Mouse (Mus musculus): Measurements from ENCODE around the gene Actb.

The Actb gene

DNA sequence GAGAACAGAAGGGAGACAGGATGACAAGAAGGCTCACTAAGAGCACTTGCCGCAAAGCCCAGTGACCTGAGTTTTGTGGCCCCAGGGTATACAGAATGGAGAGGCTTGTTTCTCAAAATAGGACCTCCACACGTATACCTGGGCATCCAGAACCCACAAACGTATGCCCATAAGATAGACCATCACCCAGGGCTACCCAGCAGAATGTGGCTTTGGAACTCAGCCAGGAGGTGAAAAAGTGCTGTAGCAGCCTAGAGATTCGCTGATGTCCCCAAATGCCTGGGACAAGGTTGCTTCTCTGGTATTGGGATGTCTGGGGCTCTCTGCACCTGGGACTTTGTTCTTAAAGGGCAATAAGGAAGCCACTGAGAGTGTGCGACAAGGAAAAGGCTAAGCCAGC is 15.7 kb upstream of the Actb start:
- DNase-seq (ENCODE audit: low spot score in 2 of 2) = no peak

DNA sequence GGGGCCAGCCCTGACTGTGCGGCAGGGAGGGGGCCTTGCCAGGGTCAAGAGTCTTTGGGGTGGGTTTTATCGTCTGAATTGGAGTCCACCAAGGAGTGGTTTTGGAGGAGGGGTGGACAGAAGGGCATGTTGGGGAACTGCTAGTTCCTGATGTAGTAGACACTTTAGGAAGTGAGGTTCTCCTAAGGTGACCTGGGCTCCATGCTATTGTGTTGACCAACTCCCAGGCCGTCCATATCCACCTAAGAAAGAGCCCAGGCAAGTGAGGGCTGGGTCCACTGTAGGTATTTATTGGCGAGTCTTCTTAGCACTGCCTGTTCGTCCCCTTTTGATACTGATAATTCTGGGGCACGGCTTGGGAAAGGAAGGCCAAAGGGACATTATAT is 14.5 kb upstream of the Actb start:
- DNase-seq (ENCODE audit: low spot score in 2 of 2) = no peak

DNA sequence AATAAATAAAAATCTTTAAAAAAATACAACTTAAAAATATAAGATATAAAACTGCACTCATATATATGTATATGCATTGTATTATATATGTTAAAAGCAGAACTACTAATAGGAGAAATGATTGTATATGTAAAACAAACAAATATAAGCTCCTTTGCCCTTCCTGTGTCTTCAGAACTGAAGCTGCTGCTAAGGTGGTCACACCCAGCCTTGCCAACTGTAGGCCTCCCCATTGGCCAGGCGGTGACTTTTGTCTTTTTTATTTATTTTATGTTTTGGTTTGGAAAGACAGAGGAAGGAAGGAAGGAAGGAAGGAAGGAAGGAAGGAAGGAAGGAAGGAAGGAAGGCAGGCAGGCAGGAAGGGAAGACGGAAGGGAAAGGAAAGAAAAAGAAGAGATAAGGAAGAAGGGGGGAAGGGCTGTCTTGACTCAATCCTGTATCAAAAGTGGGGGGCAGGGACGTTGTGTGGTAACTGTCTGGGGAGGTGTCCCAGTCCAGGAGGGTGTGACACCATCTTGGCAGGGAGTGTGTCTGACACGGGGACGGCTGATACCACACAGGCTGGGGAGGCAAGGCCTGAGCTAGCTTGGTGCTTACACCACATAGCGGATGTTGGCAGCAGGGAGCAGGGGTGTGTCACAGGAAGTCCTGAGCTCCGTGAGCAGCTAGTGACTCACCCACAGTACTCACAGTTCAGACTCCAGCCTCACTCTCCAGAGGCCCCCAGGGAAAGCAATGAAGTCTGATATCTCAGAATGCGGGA is 13.9 kb upstream of the Actb start:
- DNase-seq (ENCODE audit: low spot score in 2 of 2) = no peak

DNA sequence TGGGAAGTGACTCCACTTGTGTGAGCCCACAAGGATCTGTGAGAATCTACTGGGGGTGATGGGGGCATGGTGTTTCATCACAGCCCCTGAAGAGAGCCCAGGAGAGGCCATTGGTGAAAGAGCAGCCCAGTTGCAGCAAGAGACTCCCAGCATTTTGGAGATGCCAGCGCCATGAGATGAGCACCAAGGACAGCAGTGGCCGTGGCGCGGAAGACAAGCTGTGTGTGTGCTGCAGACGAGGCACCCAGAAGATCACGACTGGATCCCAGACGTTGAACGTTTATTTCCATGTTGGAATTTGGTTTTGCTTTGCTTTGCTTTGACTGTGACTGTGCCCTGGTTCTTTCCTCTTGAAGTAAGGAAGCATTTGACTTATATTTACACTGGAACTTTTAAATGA is 10.8 kb upstream of the Actb start:
- DNase-seq (ENCODE audit: low spot score in 2 of 2) = no peak

DNA sequence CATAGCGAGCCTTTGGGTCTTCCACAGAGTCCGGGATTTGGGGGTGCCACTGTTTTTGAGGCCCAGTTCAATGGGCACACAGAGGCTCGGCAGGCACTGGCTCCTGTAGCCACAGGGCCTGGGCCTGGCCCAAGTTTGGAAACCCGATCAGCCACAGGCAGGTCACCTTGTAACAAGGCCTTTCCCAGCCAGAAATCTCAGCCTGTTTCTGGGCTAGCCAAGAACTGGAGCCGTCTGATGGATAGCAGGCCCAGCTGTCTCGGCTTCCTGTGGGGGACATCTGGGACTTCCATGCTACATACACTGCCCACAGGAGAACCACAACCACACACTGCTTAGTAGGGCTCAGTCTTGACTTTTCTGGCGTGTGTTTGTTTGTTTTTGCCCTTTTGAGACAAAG is 10.0 kb upstream of the Actb start:
- DNase-seq (ENCODE audit: low spot score in 2 of 2) = no peak

DNA sequence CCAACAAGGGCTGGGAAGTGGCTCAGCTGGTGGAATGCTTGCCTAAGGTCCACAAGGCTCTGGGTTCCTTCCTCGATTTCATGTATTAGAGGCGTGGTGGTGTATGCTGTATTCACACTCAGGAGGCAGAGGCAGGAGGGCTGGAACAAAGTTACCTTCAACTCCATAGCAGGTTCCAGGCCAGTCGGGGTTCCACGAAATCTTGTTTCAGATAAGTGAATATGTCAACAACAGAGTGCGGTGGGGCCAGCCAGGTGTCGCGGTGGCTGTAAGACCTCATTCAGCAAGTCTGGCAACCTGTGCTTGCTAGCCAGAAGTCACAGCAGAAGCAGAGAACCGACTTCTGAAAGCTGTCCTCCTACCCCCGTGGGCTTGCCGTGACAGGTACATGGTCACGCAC is 8.7 kb upstream of the Actb start:
- DNase-seq (ENCODE audit: low spot score in 2 of 2) = no peak

DNA sequence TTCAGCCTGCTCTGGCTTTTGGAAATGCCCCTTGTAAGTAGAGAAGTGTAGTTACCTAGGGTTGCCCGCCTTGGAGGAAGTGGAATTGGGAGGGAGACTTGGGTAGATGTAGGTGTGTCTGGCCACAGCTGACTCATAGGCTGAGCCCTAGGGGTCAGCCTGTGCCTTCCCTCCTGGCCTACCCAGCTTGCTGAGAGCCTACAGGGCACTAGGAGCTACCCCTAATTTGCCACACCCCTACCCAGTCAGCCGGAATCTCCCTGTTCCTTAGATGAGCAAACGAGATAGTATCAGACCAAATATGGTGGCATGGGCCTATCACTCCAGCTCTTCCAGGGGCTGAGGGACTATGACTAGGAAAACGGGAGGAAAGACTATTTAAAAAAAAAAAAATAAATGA is 6.2 kb upstream of the Actb start:
- no peak for DNase-seq (ENCODE audit: low spot score in 2 of 2)

DNA sequence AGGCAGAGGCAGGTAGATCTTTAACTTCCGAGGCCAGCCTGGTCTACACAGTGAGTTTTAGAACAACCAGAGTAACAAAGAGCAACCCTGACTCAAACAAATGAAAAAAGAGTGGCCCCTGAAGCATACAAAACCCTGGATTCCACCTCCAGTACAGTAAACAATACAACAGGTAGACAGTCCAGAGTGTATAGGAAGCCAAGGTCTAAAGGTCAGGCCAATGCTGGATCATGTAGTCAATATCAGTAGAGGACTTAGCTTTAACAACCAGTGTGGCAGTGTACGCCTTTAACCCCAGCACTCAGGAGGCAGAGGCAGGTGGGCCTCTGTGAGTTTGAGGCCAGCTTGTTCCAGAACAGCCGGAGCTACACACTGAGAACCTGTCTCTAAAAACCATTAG is 5.8 kb upstream of the Actb start:
- DNase-seq (ENCODE audit: low spot score in 2 of 2) = no peak

DNA sequence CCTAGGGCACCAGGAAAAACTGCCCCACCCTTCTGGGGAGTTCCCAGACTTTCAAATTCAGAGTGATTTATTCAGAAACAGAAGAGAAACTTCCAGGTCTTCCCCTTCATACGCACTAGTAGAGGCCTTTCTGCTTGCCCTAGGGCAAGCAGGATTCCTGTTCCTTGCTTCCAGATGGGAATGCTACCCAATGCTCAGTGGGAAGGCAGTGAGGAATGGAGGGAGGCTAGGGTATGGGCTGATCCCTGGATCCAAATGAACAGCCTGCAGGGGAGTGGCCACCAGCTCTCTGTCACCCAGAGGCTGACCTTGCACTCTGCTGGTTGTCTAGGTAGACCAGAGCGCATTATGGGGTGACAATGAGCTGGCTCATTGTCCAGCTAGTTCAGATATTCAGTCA is 5.1 kb upstream of the Actb start:
- no peak for DNase-seq (ENCODE audit: low spot score in 2 of 2)

DNA sequence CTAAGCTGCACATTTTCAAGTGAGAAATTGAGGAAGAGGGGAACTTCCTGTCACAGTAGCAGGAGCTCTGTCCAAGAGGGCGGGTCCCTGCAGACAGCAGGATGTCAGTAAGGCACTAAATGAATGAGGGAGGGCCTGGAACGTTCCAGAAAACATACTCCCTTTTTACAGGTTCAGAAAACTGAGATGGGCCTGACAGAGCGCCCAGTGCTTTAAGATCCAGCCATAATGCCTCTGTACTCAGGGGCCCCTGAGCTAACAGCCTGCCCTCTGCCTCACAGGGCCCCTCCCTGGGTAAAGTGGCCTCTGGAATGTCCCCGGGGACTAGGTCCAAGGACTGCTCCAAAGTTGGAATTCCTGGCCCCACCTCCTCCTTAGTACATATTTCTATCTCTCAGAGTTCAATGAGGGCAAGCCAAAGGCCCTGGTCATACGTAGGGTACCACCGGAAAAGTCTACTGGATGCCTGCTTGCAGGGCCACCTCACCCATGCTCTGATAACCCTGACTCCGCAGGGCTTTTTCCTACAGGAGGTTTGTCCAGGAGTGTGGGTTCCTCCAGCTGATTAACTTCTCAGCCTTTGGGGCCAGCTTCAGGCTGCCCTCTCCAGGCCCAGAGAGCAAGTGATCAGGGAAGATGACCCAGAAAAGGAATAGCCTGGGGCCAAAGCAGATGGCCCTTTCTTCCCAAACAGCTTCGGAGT is 3.2 kb upstream of the Actb start:
- no peak for DNase-seq (ENCODE audit: low spot score in 2 of 2)

DNA sequence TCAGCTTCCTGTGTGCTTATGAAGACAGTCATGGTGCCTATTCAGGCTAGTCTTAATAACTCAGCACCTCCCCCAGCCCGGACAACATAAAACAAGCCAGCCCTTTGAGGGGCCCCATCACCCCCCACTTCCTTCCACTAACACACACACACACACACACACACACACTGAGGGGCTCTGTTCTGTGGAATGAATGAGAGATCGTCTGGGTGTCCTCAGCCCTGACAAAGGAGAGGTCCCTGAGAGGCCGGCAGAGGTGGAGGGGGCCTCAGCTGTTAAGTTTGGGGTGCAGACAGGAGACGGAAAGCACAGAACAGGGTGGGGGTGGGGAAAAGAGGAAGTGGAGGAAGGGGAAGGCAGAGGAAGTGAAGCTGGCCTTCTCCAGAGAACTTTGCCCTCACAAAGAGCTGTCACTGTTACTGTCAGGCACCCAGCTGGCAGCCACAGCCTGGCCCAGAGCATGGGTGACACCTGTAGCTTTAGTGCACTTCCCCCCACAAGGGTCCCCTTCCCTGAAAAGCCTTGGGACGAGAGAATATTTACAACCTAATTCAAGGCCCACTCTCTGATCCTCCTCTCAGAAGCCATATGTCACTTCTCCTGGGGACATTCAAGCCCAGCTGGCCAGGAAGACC is 2.5 kb upstream of the Actb start:
- DNase-seq (ENCODE audit: low spot score in 2 of 2) = no peak

DNA sequence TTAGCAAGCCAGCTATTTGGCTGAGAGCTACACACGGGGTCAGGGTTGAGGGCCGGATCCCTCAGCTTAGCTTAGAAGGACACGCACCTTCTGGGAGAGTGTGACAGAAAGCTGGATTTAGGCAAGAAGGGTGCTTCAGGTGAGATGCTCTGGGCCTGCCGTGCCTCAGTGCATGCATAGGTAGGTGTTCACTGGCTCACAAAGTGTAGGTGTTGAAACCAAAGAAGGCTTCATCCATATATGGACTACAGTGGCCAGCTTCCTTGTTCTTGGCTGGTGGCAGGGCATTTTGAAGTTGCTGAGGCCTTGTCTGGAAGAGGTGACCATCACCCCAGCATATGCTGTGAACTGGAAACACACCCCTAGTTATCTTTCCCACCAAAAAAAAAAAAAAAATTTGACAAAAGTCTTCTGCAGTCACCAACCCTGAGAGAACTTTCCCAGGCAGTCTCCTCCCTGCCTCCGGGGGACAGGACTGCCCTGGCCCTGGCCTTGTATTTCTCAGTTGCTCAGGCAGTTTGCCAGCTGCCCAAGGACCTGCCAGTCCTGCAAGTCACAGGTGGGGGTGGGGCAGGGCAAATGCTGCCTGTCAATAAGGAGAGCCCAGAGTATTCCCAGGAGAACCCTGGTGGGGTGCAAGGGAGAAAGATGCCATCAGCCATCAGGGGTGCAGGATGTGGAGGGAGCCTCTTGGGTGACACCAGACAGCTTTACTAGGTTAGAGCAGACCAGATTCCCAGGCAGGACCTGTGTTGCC is 1.4 kb upstream of the Actb start:
- no peak for DNase-seq (ENCODE audit: low spot score in 2 of 2)

DNA sequence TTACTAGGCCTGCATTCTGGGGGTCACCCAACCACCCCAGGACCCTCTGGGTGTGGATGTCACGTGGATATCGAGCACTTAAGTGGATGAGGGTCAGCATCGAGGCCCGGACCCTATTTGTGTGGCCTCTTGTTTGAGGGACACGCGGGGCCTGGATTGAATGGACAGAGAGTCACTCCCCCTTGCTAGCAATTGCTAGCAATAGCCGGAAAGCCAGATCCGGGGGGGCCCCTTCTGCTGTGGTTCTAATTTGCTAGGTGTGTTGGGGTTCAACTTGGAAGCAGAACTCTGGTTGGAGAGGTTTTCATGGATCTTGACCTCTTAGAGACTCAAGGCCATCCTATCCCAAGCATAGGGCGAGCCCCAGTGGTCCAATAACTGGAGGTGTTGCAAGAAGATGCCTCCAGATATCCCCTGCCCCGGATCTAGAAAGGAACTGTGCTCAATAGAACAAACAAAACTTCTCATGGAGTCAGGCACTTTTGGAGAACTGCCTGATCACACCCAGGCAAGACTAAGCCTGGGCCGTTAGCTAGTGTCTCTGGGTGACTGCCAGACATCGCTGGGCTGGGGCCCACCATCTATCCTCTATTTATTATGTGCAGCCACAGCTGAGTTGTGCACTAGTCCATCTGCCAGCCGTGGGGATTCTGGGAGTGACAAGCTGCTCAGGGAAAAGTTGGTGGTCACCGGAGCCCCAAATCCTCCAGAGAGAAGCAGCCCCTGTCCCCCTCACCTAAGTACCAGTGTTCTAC is 671 bp upstream of the Actb start:
- DNase-seq (ENCODE audit: low spot score in 2 of 2) = no peak

DNA sequence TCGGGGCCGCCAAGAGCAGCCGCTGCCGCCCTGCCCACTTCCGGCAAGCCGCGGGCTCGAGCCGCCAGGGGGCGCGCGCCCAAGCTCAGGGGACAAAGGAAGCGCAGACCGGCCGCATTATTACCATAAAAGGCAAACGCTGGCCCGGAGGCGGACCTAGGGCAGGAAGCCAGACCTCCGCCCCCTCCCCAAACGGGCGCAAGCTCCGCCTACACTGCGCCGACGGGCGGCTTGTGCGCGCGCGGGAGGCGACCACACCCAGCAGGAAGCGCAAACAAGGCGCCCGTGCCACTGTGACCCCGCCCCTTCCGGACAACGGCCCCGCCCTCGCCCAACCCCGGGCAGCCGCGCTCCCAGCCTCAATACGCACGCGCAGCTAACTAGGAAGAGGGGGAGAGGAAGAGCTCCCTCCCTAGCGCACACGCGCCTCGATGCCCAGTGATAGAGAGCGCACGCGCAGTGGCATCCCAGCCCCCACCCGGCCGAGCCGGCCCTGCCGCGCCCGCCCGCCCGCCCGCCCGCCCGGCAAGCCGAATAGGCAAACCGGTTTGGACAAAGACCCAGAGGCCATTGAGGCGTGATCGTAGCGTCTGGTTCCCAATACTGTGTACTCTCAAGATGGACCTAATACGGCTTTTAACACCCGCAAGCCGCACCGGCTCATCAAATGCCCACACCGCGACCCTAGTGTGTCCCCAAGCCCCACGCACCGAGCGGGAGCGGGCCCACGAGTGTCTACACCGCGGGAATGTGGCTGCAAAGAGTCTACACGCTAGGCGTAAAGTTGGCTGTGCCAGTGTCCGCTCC is 626 bp downstream of the Actb start:
- peak; percentile 98 to 99 for DNase-seq (ENCODE audit: low spot score in 2 of 2)

DNA sequence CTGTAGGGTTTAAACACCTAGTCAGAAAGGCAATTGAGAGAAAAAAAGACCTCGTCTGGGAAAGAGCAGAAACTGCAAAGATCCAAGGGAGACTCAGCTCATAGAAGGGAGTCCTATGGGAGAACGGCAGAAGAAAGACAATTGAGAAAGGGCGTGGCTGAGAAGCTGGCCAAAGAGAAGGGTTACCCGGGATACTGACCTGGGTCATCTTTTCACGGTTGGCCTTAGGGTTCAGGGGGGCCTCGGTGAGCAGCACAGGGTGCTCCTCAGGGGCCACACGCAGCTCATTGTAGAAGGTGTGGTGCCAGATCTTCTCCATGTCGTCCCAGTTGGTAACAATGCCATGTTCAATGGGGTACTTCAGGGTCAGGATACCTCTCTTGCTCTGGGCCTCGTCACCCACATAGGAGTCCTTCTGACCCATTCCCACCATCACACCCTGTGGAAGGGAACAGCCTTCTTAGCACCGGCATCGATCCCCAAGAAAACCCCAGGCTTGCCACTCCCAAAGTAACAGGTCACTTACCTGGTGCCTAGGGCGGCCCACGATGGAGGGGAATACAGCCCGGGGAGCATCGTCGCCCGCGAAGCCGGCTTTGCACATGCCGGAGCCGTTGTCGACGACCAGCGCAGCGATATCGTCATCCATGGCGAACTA is 1.4 kb downstream of the Actb start:
- no peak for DNase-seq (ENCODE audit: low spot score in 2 of 2)

DNA sequence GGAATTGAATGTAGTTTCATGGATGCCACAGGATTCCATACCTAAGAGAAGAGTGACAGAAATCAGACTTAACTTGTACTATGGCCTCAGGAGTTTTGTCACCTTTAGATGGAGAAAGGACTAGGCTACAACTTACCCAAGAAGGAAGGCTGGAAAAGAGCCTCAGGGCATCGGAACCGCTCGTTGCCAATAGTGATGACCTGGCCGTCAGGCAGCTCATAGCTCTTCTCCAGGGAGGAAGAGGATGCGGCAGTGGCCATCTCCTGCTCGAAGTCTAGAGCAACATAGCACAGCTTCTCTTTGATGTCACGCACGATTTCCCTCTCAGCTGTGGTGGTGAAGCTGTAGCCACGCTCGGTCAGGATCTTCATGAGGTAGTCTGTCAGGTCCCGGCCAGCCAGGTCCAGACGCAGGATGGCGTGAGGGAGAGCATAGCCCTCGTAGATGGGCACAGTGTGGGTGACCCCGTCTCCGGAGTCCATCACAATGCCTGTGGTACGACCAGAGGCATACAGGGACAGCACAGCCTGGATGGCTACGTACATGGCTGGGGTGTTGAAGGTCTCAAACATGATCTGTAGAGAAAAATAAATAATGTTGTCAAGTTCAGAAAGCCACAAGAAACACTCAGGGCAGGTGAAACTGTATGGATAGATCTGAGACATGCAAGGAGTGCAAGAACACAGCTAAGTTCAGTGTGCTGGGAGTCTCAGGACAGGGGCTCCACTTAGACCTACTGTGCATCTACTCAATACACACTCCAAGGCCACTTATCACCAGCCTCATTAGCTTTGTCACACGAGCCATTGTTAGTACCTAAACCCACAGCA is 2.1 kb downstream of the Actb start:
- no peak for DNase-seq (ENCODE audit: low spot score in 2 of 2)

DNA sequence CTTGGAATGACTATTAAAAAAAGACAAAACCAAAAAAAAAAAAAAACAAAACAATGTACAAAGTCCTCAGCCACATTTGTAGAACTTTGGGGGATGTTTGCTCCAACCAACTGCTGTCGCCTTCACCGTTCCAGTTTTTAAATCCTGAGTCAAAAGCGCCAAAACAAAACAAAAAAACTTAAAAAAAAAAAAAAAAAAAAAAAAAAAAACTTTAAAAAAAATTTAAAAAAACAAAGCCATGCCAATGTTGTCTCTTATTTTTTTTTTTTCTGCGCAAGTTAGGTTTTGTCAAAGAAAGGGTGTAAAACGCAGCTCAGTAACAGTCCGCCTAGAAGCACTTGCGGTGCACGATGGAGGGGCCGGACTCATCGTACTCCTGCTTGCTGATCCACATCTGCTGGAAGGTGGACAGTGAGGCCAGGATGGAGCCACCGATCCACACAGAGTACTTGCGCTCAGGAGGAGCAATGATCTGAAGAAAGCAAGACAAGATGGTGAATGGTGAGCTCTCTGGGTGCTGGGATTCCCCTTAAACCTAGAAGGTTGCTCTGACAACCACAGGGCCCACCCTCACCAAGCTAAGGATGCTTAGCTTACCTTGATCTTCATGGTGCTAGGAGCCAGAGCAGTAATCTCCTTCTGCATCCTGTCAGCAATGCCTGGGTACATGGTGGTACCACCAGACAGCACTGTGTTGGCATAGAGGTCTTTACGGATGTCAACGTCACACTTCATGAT is 2.9 kb downstream of the Actb start:
- no peak for DNase-seq (ENCODE audit: low spot score in 2 of 2)

DNA sequence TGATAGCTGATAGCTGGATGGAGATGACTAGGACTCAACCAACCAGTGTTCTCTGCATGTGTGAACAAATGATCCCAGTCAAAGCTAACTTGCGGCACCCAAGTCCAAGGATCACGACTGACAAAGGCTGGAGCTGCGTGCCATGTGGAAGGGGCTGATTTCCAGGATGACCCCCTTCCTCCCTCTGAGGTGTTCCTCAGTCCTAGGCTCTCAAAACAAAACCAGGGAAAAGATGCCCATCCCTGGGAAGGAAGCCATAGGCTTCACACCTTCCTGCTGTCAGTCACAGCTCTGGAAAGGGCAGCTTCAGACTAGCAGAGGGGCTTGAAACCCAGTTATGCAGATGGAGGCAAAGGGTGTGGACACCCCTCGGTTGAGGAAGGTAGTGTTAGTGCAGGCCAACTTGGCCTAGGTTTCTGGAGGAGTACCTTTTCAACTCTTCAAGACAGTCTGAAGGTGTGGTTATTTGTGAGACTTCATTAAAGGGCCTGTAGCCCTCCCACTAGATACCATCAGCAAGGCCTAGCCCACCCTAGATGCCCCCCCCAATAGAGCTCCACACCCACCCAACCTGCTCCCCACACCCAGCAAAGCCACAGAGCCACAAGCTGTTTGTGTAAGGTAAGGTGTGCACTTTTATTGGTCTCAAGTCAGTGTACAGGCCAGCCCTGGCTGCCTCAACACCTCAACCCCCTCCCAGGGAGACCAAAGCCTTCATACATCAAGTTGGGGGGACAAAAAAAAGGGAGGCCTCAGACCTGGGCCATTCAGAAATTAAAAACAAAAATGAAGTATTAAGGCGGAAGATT is 3.8 kb downstream of the Actb start:
- no peak for DNase-seq (ENCODE audit: low spot score in 2 of 2)

All from right cerebral cortex, postnatal 36 days (tissue).